Mouse (Mus musculus) thymus, adult 2 months (tissue): ENCODE measurements around the gene Ceacam13. TPM values are rescaled to one million over a fixed set of nuclear protein-coding genes. Genes with fewer than 3 reads are reported as not detected.
"Not testable (repeated sequence)": the region's sequence is repeated elsewhere in the genome, so short reads cannot be mapped to it uniquely, and the experiment has no call there.

Source experiments
- DNase-seq: peaks from one replicate; pipeline ENCODE4 v3.0.0; 2021
- H3K27ac ChIP-seq: fragments of 200-500 bp; 2 replicates; pipeline ENCODE4 v1.5.1; 2012; ENCODE audit warnings: low read length, control low read depth; ENCODE audit not compliant: control insufficient read depth, insufficient read depth
- H3K27me3 ChIP-seq: fragments of 200-500 bp; 2 replicates; pipeline ENCODE4 v1.6.1; 2012; ENCODE audit warnings: mild to moderate bottlenecking, low read length, moderate library complexity, mixed read lengths; ENCODE audit not compliant: control insufficient read depth, insufficient read depth
- H3K36me3 ChIP-seq: fragments of 200-500 bp; 2 replicates; pipeline ENCODE4 v1.6.1; 2012; ENCODE audit warnings: mild to moderate bottlenecking, low read length, moderate library complexity; ENCODE audit not compliant: control insufficient read depth, insufficient read depth
- H3K4me1 ChIP-seq: fragments of 200-500 bp; replicated peaks from 2 replicates; pipeline ENCODE4 v1.6.1; 2012; ENCODE audit warnings: low read length; ENCODE audit not compliant: control insufficient read depth, insufficient read depth
- H3K4me3 ChIP-seq: fragments of 200-500 bp; 2 replicates; pipeline ENCODE4 v1.5.1; 2012; ENCODE audit warnings: mild to moderate bottlenecking, low read length, control low read depth, moderate library complexity; ENCODE audit not compliant: control insufficient read depth, insufficient read depth
- CTCF ChIP-seq: fragments of 200-500 bp; IDR thresholded peaks from 2 replicates; pipeline ENCODE4 v1.5.1; 2012; ENCODE audit warnings: mild to moderate bottlenecking, control low read depth, low read length, moderate library complexity, borderline replicate concordance; ENCODE audit not compliant: control insufficient read depth, poor library complexity, insufficient read depth; ENCODE audit errors: extremely low read depth
- POLR2A ChIP-seq: fragments of 200-500 bp; IDR thresholded peaks from 2 replicates; pipeline ENCODE4 v1.6.1; 2012; ENCODE audit warnings: mild to moderate bottlenecking, low read length, control low read depth, moderate library complexity; ENCODE audit not compliant: control insufficient read depth, poor library complexity, insufficient read depth; ENCODE audit errors: extremely low read depth
- WGBS: fragments of 180-500 bp; shearing (Covaris S2); methylation state at CpG from one replicate; pipeline ENCODE4 v1.1.7; 2018; 5-methylcytosine and 5-hydroxymethylcytosine counted together
- polyA plus RNA-seq: library from polyadenylated mRNA; depleted of rRNA; stranded (reverse); fragments of >200 nt; gene quantifications from 2 replicates; pipeline ENCODE4 v1.2.3, GENCODE M21; 2012; rRNA removed

The Ceacam13 gene
- polyA plus RNA-seq: 0.13 TPM in 1 of 2 replicates, not detected in the other

DNA sequence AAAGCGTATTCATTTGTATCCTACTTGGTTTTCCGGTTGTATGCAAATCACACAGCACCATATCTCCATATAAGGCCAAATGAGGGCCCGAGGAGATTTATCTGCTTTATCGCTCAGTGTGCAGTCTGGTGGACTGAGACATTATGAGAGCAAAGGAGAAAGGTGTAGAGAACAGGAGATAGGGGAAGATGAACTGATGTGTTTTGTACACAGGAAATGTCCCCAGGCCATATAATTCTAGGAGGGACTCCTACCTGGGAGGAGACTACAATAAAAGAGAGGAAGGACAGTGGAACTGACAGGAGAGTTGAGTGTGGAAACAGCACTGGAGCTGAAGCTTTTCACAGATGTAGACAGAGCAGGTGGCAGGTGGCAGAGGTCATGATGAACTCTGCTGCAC, at the start of gene Ceacam13:
TSS of gene Ceacam13 (plus strand) at position 301 of the 400 bp plus-strand sequence.
- no peaks in the 10 kb centered on the region for H3K27me3 ChIP-seq
- TF ChIP-seq POLR2A: no peak
- no peak for TF ChIP-seq CTCF
- H3K4me1 ChIP-seq: no peaks in the 10 kb centered on the region
- H3K36me3 ChIP-seq: no peaks in the 10 kb centered on the region
- H3K4me3 ChIP-seq: no peak within 1 kb of the TSS
- no peak within 1 kb of the TSS for H3K27ac ChIP-seq
- no peak for DNase-seq
- 82% methylated on average over 4 of the region's 4 CpGs for WGBS

DNA sequence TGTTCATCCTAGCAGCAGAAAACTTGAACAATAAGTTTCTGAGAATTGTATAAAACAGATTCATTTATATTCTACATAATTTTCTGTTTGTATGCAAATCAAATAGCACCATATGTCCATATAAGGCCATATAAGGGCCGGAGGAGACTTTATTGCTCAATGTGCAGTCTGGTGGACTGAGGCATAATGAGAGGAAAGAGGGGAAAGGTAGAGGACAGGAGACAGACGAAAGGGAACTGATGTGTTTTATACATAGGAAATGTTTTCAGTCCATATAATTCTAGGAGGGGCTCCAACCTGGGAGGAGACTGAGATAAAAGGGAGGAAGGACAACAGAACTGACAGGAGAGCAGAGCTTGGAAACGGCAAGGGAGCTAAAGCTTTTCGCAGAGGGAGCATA, 37.9 kb upstream of the Ceacam13 start, which contains the start of gene Ceacam11:
TSS of gene Ceacam11 (plus strand) at position 301 of the 400 bp plus-strand sequence.
- no peaks in the 10 kb centered on the region for H3K4me1 ChIP-seq
- H3K27ac ChIP-seq: no peak within 1 kb of the TSS
- WGBS: 83% methylated on average over 4 of the region's 4 CpGs
- no peaks in the 10 kb centered on the region for H3K36me3 ChIP-seq
- no peaks in the 10 kb centered on the region for H3K27me3 ChIP-seq
- no peak within 1 kb of the TSS for H3K4me3 ChIP-seq
- TF ChIP-seq CTCF (no peak), POLR2A (no peak)
- DNase-seq: no peak

DNA sequence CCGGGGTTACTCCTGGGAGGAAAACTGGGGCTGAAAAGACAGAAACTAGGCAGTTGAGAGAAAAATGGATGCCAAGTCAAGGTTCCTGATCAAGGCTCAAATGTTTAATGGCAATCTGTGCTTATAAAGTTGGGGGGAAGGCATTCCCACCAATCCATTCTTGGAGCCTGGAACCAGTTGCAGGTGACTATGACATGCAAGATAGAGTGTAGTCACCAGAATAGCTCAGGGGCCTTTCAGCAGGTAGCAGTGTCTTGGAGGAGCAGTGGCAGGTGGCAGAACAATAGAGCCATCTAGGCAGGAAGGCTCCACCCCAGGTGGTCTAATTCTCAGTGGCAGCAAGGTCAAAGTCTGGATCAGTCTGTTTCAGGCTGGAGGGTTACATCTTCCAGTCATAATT, 8.6 kb upstream of the Ceacam13 start:
- not testable (repeated sequence) for H3K4me3 ChIP-seq, H3K27ac ChIP-seq, DNase-seq, H3K36me3 ChIP-seq, H3K4me1 ChIP-seq, H3K27me3 ChIP-seq
- 98% methylated on average over 1 of the region's 1 CpGs for WGBS

DNA sequence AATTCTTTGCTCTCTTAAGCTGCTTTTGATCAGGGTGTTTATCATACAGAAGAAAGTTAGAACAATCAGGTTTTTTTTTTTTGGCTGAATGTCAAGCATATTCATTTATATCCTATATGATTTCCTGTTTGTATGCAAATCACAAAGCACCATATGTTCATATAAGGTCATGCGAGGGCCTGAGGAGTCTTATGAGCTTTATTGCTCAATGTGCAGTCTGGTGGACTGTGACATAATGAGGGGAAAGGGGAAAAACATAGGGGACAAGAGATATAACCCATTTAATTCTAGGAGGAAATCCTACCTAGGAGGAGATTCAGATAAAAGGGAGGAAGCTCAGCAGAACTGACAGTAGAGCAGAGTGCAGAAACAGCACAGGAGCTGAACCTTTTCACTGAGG, 55.9 kb downstream of the Ceacam13 start, which contains the start of gene Ceacam12:
TSS of gene Ceacam12 (plus strand) at position 301 of the 400 bp plus-strand sequence.
- Histone ChIP-seq H3K4me3 (no peak within 1 kb of the TSS), H3K4me1 (no peaks in the 10 kb centered on the region), H3K36me3 (no peaks in the 10 kb centered on the region), H3K27ac (no peak within 1 kb of the TSS), H3K27me3 (no peaks in the 10 kb centered on the region)
- no peak for DNase-seq
- WGBS: 98% methylated on average over 1 of the region's 1 CpGs
- TF ChIP-seq CTCF (no peak), POLR2A (no peak)

Other genes starting within 250 kb of the Ceacam13 start
- not detected in 2 replicates for gene Ceacam14, start 197.3 kb upstream of the Ceacam13 start, polyA plus RNA-seq
- not detected in 2 replicates for gene Gm5155, start 138.1 kb upstream of the Ceacam13 start, polyA plus RNA-seq
- gene Ceacam11, start 37.8 kb upstream of the Ceacam13 start, polyA plus RNA-seq: 0.20 TPM in 1 of 2 replicates, not detected in the other
- not detected in 2 replicates for gene Ceacam12, start 56.0 kb downstream of the Ceacam13 start, polyA plus RNA-seq
- not detected in 2 replicates for gene Igfl3, start 166.6 kb downstream of the Ceacam13 start, polyA plus RNA-seq
- gene Mill1, start 235.5 kb downstream of the Ceacam13 start, polyA plus RNA-seq: 2.0 and 2.2 TPM in 2 replicates